Mouse (Mus musculus): ENCODE results near the gene Dclk1. TPM values are rescaled to one million over a fixed set of nuclear protein-coding genes. Genes with fewer than 3 reads are reported as not detected.

Dclk1 gene
- polyA plus RNA-seq, 1 experiment, result not detected

- no peak for TF ChIP-seq GATA1 (IDR thresholded peaks at IDR 0.05; ENCODE audit: low read length)
Observed at GRCm38 (mm10) chr3:55569539-55569938, 327.4 kb downstream of the Dclk1 start.

DNA sequence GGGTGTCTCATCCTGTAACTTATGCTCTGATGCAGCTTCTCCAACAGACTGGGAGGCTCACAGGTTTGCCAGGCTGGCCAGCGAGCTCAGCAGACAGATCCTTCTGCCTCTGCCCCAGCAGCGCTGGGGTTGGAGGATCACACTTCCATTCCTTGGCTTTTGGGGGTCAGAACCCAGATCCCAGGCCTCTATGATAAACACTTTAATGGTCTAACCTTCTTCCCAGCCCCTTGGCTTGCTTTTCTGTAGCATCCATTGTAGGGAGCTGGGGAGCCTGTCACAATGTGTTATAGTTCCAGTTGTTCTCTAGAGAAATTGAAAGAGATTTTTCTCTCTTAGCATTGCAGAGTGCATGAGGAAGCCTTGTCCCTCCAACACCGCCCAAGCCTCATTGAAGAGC, 328.9 kb downstream of the Dclk1 start:
- TF ChIP-seq GATA1 (IDR thresholded peaks at IDR 0.05; ENCODE audit: low read length), result no peak

GRCm38 (mm10) chr3:55571552-55572296, 329.6 kb downstream of the Dclk1 start:
- TF ChIP-seq GATA1 (IDR thresholded peaks at IDR 0.05; ENCODE audit: low read length), result no peak

- no peak for TF ChIP-seq GATA1 (IDR thresholded peaks at IDR 0.05; ENCODE audit: low read length)
Observed at GRCm38 (mm10) chr3:55572297-55572681, 330.1 kb downstream of the Dclk1 start.

DNA sequence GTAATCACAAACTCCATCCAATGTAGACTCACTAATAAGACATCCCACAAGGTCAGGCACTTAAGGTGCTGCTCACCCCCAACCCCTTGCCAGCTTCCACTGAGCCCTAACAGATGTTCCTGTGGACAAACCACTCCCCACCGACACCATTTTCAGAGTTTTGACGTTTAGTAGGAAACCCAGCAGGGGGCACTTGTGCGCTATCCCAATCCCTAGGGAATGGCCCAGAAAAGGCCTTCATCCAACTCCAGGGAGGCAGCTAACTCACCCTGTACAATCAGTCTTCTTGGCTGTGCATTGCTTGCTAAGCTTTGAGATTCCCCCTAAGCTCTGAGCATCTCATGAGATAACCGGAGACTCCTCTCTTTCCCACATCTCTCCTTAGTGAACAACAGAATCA, 331.8 kb downstream of the Dclk1 start:
- no peak for TF ChIP-seq GATA1 (IDR thresholded peaks at IDR 0.05; ENCODE audit: low read length)

DNA sequence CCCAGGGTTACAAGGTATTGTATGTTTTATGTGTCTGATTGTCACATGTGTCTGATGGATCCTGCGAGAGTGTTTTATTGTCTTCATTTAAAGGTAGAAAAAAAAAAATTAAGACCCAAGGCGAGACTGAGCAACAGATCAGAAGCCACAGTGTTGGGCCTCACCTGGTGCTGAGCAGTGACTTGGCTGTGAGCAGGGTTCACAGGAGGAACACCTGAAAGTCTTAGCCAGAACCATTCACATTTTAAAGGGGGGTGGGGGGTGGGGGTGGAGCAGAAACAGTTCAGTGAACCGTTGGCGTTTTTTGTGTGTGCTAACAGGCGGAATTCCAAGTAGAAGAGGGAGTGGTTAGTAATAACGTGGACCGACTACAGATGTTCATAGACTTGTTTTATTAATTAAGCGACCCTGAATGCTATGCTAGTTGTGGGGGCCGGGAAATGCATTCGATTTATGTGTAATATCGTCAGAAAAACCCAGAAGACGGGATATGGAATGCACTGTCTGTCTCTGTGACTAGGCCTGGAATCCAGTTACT, 345.3 kb downstream of the Dclk1 start:
- TF ChIP-seq GATA1 (IDR thresholded peaks at IDR 0.05; ENCODE audit: low read length), result no peak

DNA sequence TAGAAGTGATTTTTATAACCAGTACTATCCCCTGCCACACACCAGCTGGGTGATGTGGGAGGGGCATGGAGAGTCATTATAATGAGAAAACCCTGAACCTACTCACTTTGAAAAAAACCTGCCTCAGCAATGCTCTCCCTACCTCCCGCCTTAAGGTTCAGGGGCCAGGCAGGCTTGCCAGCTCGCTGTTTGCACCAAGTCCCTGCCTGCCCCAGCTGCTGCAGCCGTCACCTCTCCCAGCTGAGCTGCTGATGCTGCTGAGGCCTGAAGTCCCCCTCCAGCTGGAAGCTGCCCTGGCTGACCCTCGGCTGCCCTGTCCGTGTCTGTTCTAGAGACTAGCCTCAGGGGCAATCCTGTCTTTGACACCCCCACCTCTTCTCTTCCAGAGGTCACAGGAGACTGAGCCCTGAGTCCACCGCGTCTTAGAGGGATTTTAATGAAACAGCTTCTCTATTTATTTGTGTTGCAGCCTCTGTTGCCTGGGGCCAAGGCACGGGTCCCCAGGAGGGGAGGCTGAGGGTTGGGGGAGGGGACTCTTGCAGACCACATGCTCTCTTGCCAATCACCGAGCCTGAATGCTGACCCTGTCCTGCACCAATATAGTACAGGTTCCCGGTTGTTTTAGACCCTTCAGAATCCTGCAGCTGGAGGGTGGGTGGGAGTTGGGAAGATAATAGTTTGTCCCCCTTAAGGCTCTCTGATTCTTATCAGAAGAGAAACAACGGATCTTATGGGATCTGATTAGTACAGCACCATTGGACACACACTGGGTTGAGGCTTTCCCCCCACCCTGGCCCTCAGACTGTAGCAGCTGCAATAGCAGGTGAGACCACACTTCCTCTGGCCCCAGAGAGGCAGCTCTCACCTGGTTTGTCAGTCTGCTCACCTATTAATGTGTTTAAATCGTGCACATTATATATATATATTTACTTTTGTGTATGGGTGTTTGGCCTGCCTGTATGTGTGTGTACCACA, 346.1 kb downstream of the Dclk1 start:
- no peak for TF ChIP-seq GATA1 (IDR thresholded peaks at IDR 0.05; ENCODE audit: low read length)

Other genes with a start within 250 kb of the Dclk1 start
- gene Ccna1, start 186.9 kb upstream of the Dclk1 start, polyA plus RNA-seq (2012), result not detected in 2 replicates
- gene Spg20, start 130.3 kb upstream of the Dclk1 start, polyA plus RNA-seq (2012), result 10.3 and 12.0 TPM in 2 replicates
- not detected in 2 replicates for gene Ccdc169, start 105.0 kb upstream of the Dclk1 start, polyA plus RNA-seq (2012)
- gene Sohlh2, start 60.3 kb upstream of the Dclk1 start, polyA plus RNA-seq (2012), result not detected in 2 replicates
- gene Gm21954, start 229.8 kb downstream of the Dclk1 start, polyA plus RNA-seq (2012), result not detected in 2 replicates

Measured in G1E-ER4 (cell line).